Mouse (Mus musculus): ENCODE results near the gene Hepacam2. TPM values are rescaled to one million over a fixed set of nuclear protein-coding genes. Genes with fewer than 3 reads are reported as not detected.
"Not testable (repeated sequence)": the region's sequence is repeated elsewhere in the genome, so short reads cannot be mapped to it uniquely, and the experiment has no call there.

Hepacam2 gene
- polyA plus RNA-seq, 1 experiment from 2014 or later = 1.7 TPM

- DNase-seq (ENCODE audit: low spot score) = no peak
- Histone ChIP-seq H3K27ac (replicated peaks) (no peak overlapping the region), H3K4me3 (no peak overlapping the region), H3K9me3 (replicated peaks) (no peaks in the 10 kb centered on the region), H3K36me3 (no peaks in the 10 kb centered on the region), H3K27me3 (ENCODE audit: low read depth, poor library complexity, severe bottlenecking) (no peaks in the 10 kb centered on the region), H3K4me1 (no peaks in the 10 kb centered on the region)
- 74% methylated on average over 5 of the region's 5 CpGs for WGBS
Measured at GRCm38 (mm10) chr6:3454421-3454820, 43.7 kb downstream of the Hepacam2 start.

DNA sequence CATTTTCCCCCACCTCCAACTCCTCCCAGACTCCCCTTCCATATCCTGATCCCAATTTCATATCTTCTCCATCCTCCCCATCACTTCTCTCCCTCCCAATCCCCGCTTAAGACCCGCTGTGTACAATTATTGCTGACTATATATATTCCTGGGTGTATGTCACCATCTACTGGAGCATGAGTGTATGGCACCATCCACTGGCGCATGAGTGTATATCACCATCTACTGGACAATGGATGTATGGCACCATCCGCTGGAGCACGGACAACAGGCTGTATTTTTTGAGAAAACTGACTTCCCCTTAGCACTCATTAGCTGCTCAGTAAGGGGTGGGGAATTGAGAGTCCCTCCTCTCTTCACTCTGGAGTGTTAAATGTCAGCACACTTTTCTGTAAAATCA lies 50.7 kb downstream of the Hepacam2 start:
- Histone ChIP-seq H3K4me3 (no peak overlapping the region), H3K27me3 (ENCODE audit: low read depth, poor library complexity, severe bottlenecking) (no peaks in the 10 kb centered on the region), H3K36me3 (no peaks in the 10 kb centered on the region), H3K9me3 (replicated peaks) (no peaks in the 10 kb centered on the region), H3K4me1 (no peaks in the 10 kb centered on the region), H3K27ac (replicated peaks) (no peak overlapping the region)
- 7% methylated on average over 5 of the region's 5 CpGs for WGBS
- peak; percentile 57 for DNase-seq (ENCODE audit: low spot score)

GRCm38 (mm10) chr6:3443905-3444304 lies 54.2 kb downstream of the Hepacam2 start:
- no peaks in the 10 kb centered on the region for H3K9me3 ChIP-seq (replicated peaks)
- WGBS = 34% methylated on average over 1 of the region's 1 CpGs
- no peak overlapping the region for H3K4me3 ChIP-seq
- H3K4me1 ChIP-seq = no peaks in the 10 kb centered on the region
- H3K27me3 ChIP-seq (ENCODE audit: low read depth, poor library complexity, severe bottlenecking) = no peaks in the 10 kb centered on the region
- no peak overlapping the region for H3K27ac ChIP-seq (replicated peaks)
- no peaks in the 10 kb centered on the region for H3K36me3 ChIP-seq
- DNase-seq (ENCODE audit: low spot score) = no peak

GRCm38 (mm10) chr6:3436087-3436486 lies 62.0 kb downstream of the Hepacam2 start:
- no peak for DNase-seq (ENCODE audit: low spot score)

DNA sequence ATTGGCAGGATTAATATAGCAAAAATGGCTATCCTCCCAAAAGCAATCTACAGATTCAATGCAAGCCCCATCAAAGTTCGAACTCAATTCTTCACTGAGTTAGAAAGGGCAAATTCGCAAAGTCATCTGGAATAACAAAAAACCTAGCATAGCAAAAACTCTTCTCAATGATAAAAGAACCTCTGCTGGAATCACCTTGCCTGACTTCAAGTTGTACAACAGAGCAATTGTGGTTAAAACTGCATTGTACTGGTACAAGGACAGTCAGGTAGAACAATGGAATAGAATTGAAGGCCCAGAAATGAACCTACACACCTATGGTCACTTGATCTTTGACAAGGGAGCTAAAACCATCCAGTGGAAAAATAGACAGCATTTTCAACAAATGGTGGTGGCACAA lies 67.1 kb downstream of the Hepacam2 start:
- 83% methylated on average over 2 of the region's 2 CpGs for WGBS
- H3K4me1 ChIP-seq; H3K4me3 ChIP-seq; DNase-seq (ENCODE audit: low spot score); H3K27me3 ChIP-seq (ENCODE audit: low read depth, poor library complexity, severe bottlenecking); H3K36me3 ChIP-seq; H3K9me3 ChIP-seq (replicated peaks); H3K27ac ChIP-seq (replicated peaks): not testable (repeated sequence)

More at GRCm38 (mm10) chr6:3436087-3436486, 62.0 kb downstream of the Hepacam2 start:
- no peaks in the 10 kb centered on the region for H3K27me3 ChIP-seq (ENCODE audit: low read depth, poor library complexity, severe bottlenecking)
- no peaks in the 10 kb centered on the region for H3K36me3 ChIP-seq
- no peak overlapping the region for H3K4me3 ChIP-seq
- H3K4me1 ChIP-seq = no peaks in the 10 kb centered on the region
- no peak overlapping the region for H3K27ac ChIP-seq (replicated peaks)
- no peaks in the 10 kb centered on the region; the same call in 1 of the 2 replicates for H3K9me3 ChIP-seq (replicated peaks)

DNA sequence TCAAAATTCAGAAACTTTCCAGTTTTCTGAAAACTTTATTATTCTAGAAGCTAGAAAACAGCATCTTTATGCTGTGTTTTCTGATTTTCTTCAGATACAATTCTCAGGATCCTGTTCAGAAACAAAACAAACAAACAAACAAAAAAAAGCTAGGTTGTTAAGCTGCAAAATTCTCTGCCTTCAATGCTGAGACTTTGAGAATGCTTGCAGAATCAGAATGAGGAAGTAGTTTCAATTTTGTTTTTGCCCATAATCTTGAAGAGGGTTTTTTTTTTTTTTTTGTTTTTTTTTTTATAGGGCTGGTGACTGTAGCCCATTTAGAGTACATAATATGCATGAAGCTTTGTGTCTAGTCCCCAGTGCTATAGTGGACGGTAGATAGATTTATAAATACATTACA lies 71.1 kb downstream of the Hepacam2 start:
- no peaks in the 10 kb centered on the region for H3K36me3 ChIP-seq
- H3K4me1 ChIP-seq = no peaks in the 10 kb centered on the region
- DNase-seq (ENCODE audit: low spot score) = no peak
- H3K4me3 ChIP-seq = no peak overlapping the region
- H3K9me3 ChIP-seq (replicated peaks) = no peaks in the 10 kb centered on the region
- H3K27ac ChIP-seq (replicated peaks) = no peak overlapping the region
- no peaks in the 10 kb centered on the region for H3K27me3 ChIP-seq (ENCODE audit: low read depth, poor library complexity, severe bottlenecking)
- 82% methylated on average over 1 of the region's 1 CpGs for WGBS

- DNase-seq (ENCODE audit: low spot score); H3K36me3 ChIP-seq; H3K9me3 ChIP-seq (replicated peaks); H3K27me3 ChIP-seq (ENCODE audit: low read depth, poor library complexity, severe bottlenecking); H3K4me1 ChIP-seq; H3K27ac ChIP-seq (replicated peaks); H3K4me3 ChIP-seq: not testable (repeated sequence)
Measured at GRCm38 (mm10) chr6:3425333-3425732, 72.8 kb downstream of the Hepacam2 start.

GRCm38 (mm10) chr6:3424613-3425277 lies 73.4 kb downstream of the Hepacam2 start:
- WGBS = 41% methylated on average over 1 of the region's 4 CpGs
- H3K9me3 ChIP-seq (replicated peaks); H3K27me3 ChIP-seq (ENCODE audit: low read depth, poor library complexity, severe bottlenecking); H3K4me1 ChIP-seq; H3K36me3 ChIP-seq; DNase-seq (ENCODE audit: low spot score); H3K27ac ChIP-seq (replicated peaks); H3K4me3 ChIP-seq: not testable (repeated sequence)

Other genes with a start within 250 kb of the Hepacam2 start
- gene Samd9l, start 98.7 kb downstream of the Hepacam2 start, polyA plus RNA-seq (2016; fragmentation: Nextera tagmentation; extraction: Ambion mirVana) = 0.31 and 0.36 TPM in 2 replicates
- 36.9 and 41.0 TPM in 2 replicates for gene Vps50, start 84 bp upstream of the Hepacam2 start, polyA plus RNA-seq (2016; fragmentation: Nextera tagmentation; extraction: Ambion mirVana)